Mouse (Mus musculus) thymus, postnatal 0 days (tissue): ENCODE measurements around the gene Calr. TPM values are rescaled to one million over a fixed set of nuclear protein-coding genes. Genes with fewer than 3 reads are reported as not detected.

ENCODE experiments used
- DNase-seq: peaks from one replicate; pipeline ENCODE4 v3.0.0-alpha.2; 2015; ENCODE audit warnings: low spot score
- microRNA-seq: library from miRNA; unstranded; fragments of <30 nt; microRNA quantifications from one replicate; pipeline ENCODE4, GENCODE M21; 2016; ENCODE audit warnings: borderline number of aligned reads
- polyA plus RNA-seq: library from polyadenylated mRNA; unstranded; fragments of >200 nt; fragmentation: Nextera tagmentation; extraction: Ambion mirVana; gene quantifications from 2 replicates; pipeline ENCODE4 v1.2.1, GENCODE M21; 2015

Calr gene
- polyA plus RNA-seq, 1 experiment from 2014 or later = 383 TPM

DNA sequence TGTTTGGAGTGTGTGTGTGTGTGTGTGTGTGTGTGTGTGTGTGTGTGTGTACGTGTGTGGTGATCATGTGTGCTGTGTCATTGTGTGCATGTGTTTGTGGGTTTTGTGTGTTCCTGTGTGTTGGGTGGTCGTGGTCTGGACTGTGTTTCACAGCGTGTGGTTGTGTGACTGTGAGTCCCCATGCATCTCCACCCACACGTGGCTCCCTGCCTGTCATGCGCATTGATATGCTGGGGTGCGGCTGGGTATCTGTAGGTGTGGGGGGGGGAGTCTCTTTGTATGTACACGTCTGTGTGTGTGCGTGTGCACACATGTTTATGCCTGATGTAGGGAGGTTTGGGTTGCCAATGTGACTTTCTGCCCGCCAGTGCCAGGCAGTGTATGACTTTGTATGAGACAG lies 53.6 kb downstream of the Calr start:
- DNase-seq = no peak

DNA sequence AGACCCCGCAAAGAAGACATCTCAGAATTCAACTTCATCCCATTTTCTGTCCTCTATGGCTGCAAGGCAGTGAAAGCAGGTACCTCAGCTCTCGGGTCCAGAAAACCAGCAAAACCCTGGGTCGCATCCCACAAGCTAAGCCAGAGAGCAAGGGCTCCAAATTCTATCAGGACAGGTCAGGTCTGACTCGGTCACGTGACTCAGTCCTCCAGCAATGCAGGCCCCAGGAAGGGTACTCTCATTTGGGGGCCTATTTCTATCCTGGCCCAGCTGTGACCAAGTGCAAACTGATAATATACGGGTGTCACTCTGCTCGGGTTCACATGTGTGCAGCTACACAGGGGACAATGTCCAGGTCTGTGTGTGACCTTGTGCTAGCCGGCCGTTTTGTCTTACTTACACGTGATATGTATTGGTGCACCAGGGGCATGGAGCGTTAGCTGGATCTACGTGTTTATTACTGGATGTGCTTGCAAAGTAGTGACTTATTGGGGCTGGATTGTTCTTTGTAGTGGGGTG lies 54.2 kb downstream of the Calr start:
- DNase-seq = no peak

Small RNA genes within 50 kb of the gene (microRNA-seq; reads per million reads assigned to microRNA genes)
- gene Mir7069 = 3.3 reads per million

Other genes starting within 250 kb of the Calr start
- gene Ier2, start 184.1 kb downstream of the Calr start, polyA plus RNA-seq = 76.9 and 86.0 TPM in 2 replicates
- 50.0 and 51.5 TPM in 2 replicates for gene Trmt1, start 160.6 kb downstream of the Calr start, polyA plus RNA-seq
- 12.1 TPM in 2 replicates for gene Nacc1, start 159.1 kb downstream of the Calr start, polyA plus RNA-seq
- gene Lyl1, start 145.5 kb downstream of the Calr start, polyA plus RNA-seq = 8.1 and 8.8 TPM in 2 replicates
- 2.4 and 3.6 TPM in 2 replicates for gene G430095P16Rik, start 123.9 kb downstream of the Calr start, polyA plus RNA-seq
- 7.2 and 11.7 TPM in 2 replicates for gene Nfix, start 46.6 kb downstream of the Calr start, polyA plus RNA-seq
- 4.0 and 4.4 TPM in 2 replicates for gene Dand5, start 24.1 kb downstream of the Calr start, polyA plus RNA-seq
- gene Gadd45gip1, start 15.4 kb downstream of the Calr start, polyA plus RNA-seq = 56.4 and 57.4 TPM in 2 replicates
- 120 and 141 TPM in 2 replicates for gene Rad23a, start 6.3 kb downstream of the Calr start, polyA plus RNA-seq
- gene Farsa, start 10.1 kb upstream of the Calr start, polyA plus RNA-seq = 92.4 and 93.1 TPM in 2 replicates
- 104 and 110 TPM in 2 replicates for gene Syce2, start 25.2 kb upstream of the Calr start, polyA plus RNA-seq
- gene Gcdh, start 47.0 kb upstream of the Calr start, polyA plus RNA-seq = 27.1 and 29.1 TPM in 2 replicates
- 0.37 and 0.43 TPM in 2 replicates for gene Klf1, start 55.0 kb upstream of the Calr start, polyA plus RNA-seq
- gene Dnase2a, start 61.6 kb upstream of the Calr start, polyA plus RNA-seq = 12.8 and 12.9 TPM in 2 replicates
- gene Mast1, start 90.4 kb upstream of the Calr start, polyA plus RNA-seq = 0.08 and 0.22 TPM in 2 replicates
- gene Rtbdn, start 100.1 kb upstream of the Calr start, polyA plus RNA-seq = 0.10 and 0.23 TPM in 2 replicates
- gene Gm49661, start 122.5 kb upstream of the Calr start, polyA plus RNA-seq = not detected in 2 replicates
- gene Prdx2, start 122.7 kb upstream of the Calr start, polyA plus RNA-seq = 450 and 476 TPM in 2 replicates
- 150 TPM in 2 replicates for gene Rnaseh2a, start 122.8 kb upstream of the Calr start, polyA plus RNA-seq
- gene Junb, start 131.8 kb upstream of the Calr start, polyA plus RNA-seq = 71.2 and 71.6 TPM in 2 replicates
- gene Hook2, start 143.7 kb upstream of the Calr start, polyA plus RNA-seq = 14.9 and 16.0 TPM in 2 replicates
- gene Best2, start 167.6 kb upstream of the Calr start, polyA plus RNA-seq = 0.12 TPM in 1 of 2 replicates, not detected in the other
- gene Asna1, start 178.3 kb upstream of the Calr start, polyA plus RNA-seq = 90.7 and 95.8 TPM in 2 replicates
- gene Trir, start 179.9 kb upstream of the Calr start, polyA plus RNA-seq = 172 and 191 TPM in 2 replicates
- gene Tnpo2, start 190.0 kb upstream of the Calr start, polyA plus RNA-seq = 27.4 and 29.0 TPM in 2 replicates
- 15.0 and 18.0 TPM in 2 replicates for gene Fbxw9, start 213.1 kb upstream of the Calr start, polyA plus RNA-seq
- not detected in 2 replicates for gene Gm5741, start 221.0 kb upstream of the Calr start, polyA plus RNA-seq
- gene Dhps, start 224.8 kb upstream of the Calr start, polyA plus RNA-seq = 78.0 and 80.5 TPM in 2 replicates
- gene Wdr83os, start 233.8 kb upstream of the Calr start, polyA plus RNA-seq = 142 and 149 TPM in 2 replicates
- 53.4 and 54.2 TPM in 2 replicates for gene Wdr83, start 234.4 kb upstream of the Calr start, polyA plus RNA-seq
- 64.0 and 68.4 TPM in 2 replicates for gene Man2b1, start 236.3 kb upstream of the Calr start, polyA plus RNA-seq